Mouse (Mus musculus) bone marrow macrophage, adult 2 months (primary cell): ENCODE measurements around the gene Arrb1.

Experiments used
- CTCF ChIP-seq: IDR thresholded peaks from 2 replicates; pipeline ENCODE4 v1.5.1; 2012; ENCODE audit warnings: low read depth, mild to moderate bottlenecking, low read length, moderate library complexity
- POLR2A ChIP-seq: IDR thresholded peaks from 2 replicates; pipeline ENCODE4 v1.6.1; 2012; ENCODE audit warnings: mild to moderate bottlenecking, low read depth, low read length, borderline replicate concordance

- TF ChIP-seq CTCF (no peak), POLR2A (no peak)
These were observed 113.4 kb downstream of the Arrb1 start for GRCm38 (mm10) chr7:99648623-99649022.
